Mouse (Mus musculus) bone marrow macrophage, adult 2 months (primary cell): ENCODE results near the gene Ccdc188. TPM values are rescaled to one million over a fixed set of nuclear protein-coding genes. Genes with fewer than 3 reads are reported as not detected.

ENCODE experiments used
- H3K27ac ChIP-seq: 2 replicates; pipeline ENCODE4 v1.5.1; 2012; ENCODE audit warnings: low read depth, low read length; ENCODE audit not compliant: insufficient read depth
- H3K4me1 ChIP-seq: 2 replicates; pipeline ENCODE4 v1.6.1; 2012; ENCODE audit warnings: low read length; ENCODE audit not compliant: control insufficient read depth, insufficient read depth
- H3K4me3 ChIP-seq: 2 replicates; pipeline ENCODE4 v1.5.1; 2012; ENCODE audit warnings: mild to moderate bottlenecking, low read length, moderate library complexity; ENCODE audit not compliant: insufficient read depth
- CTCF ChIP-seq: IDR thresholded peaks from 2 replicates; pipeline ENCODE4 v1.5.1; 2012; ENCODE audit warnings: low read depth, mild to moderate bottlenecking, low read length, moderate library complexity
- POLR2A ChIP-seq: IDR thresholded peaks from 2 replicates; pipeline ENCODE4 v1.6.1; 2012; ENCODE audit warnings: mild to moderate bottlenecking, low read depth, low read length, borderline replicate concordance
- polyA plus RNA-seq: library from polyadenylated mRNA; stranded (reverse); fragments of >200 nt; gene quantifications from 2 replicates; pipeline ENCODE4 v1.2.4, GENCODE M21; 2012; ENCODE audit not compliant: missing spikeins, insufficient read depth, insufficient read length

Ccdc188 gene
- not detected in 2 replicates for polyA plus RNA-seq

GRCm38 (mm10) chr16:18217579-18217978 lies at the start of gene Ccdc188:
Gene Ccdc188, plus strand, starts transcription at chr16:18217879.
- TF ChIP-seq POLR2A (no peak), CTCF (no peak)
- H3K4me1 ChIP-seq, result peaks cover 15% of the 10 kb centered on the region

GRCm38 (mm10) chr16:18169156-18169555 lies 48.5 kb upstream of the Ccdc188 start:
- Histone ChIP-seq H3K27ac (no peak overlapping the region), H3K4me3 (no peak overlapping the region), H3K4me1 (no peaks in the 10 kb centered on the region)
- TF ChIP-seq CTCF (no peak), POLR2A (no peak)

More at GRCm38 (mm10) chr16:18217579-18217978, at the start of gene Ccdc188:
- H3K27ac ChIP-seq, result no peak within 1 kb of the TSS
- no peak within 1 kb of the TSS for H3K4me3 ChIP-seq

GRCm38 (mm10) chr16:18169776-18170175 lies 47.9 kb upstream of the Ccdc188 start:
- TF ChIP-seq CTCF (no peak), POLR2A (no peak)
- Histone ChIP-seq H3K27ac (no peak overlapping the region), H3K4me3 (no peak overlapping the region), H3K4me1 (no peaks in the 10 kb centered on the region)

GRCm38 (mm10) chr16:18172266-18172855 lies 45.3 kb upstream of the Ccdc188 start:
- Histone ChIP-seq H3K4me1 (no peaks in the 10 kb centered on the region), H3K4me3 (no peak overlapping the region)
- TF ChIP-seq CTCF (peak; percentile 98), POLR2A (no peak)

GRCm38 (mm10) chr16:18173231-18173630 lies 44.4 kb upstream of the Ccdc188 start:
- TF ChIP-seq POLR2A (no peak), CTCF (no peak)
- Histone ChIP-seq H3K4me1 (no peaks in the 10 kb centered on the region), H3K4me3 (no peak overlapping the region), H3K27ac (no peak overlapping the region)

More at GRCm38 (mm10) chr16:18172266-18172855, 45.3 kb upstream of the Ccdc188 start:
- no peak overlapping the region for H3K27ac ChIP-seq

- TF ChIP-seq CTCF, result no peak
- no peak for TF ChIP-seq POLR2A
- H3K4me1 ChIP-seq, result no peaks in the 10 kb centered on the region
- no peak overlapping the region for H3K27ac ChIP-seq
- H3K4me3 ChIP-seq, result no peak overlapping the region
These were observed 43.9 kb upstream of the Ccdc188 start for GRCm38 (mm10) chr16:18173788-18174187.

- Histone ChIP-seq H3K27ac (no peak overlapping the region), H3K4me3 (no peak overlapping the region), H3K4me1 (no peaks in the 10 kb centered on the region)
- TF ChIP-seq POLR2A (no peak), CTCF (no peak)
These were observed 41.7 kb upstream of the Ccdc188 start for GRCm38 (mm10) chr16:18175817-18176541.

GRCm38 (mm10) chr16:18176758-18177157 lies 40.9 kb upstream of the Ccdc188 start:
- TF ChIP-seq POLR2A (no peak), CTCF (no peak)
- no peak overlapping the region for H3K4me3 ChIP-seq
- H3K27ac ChIP-seq, result no peak overlapping the region
- no peaks in the 10 kb centered on the region for H3K4me1 ChIP-seq

GRCm38 (mm10) chr16:18179591-18179990 lies 38.1 kb upstream of the Ccdc188 start:
- H3K4me3 ChIP-seq, result no peak overlapping the region
- H3K4me1 ChIP-seq, result no peaks in the 10 kb centered on the region
- H3K27ac ChIP-seq, result no peak overlapping the region
- TF ChIP-seq POLR2A (no peak), CTCF (no peak)

GRCm38 (mm10) chr16:18181398-18181797 lies 36.3 kb upstream of the Ccdc188 start:
- Histone ChIP-seq H3K4me3 (no peak overlapping the region), H3K4me1 (no peaks in the 10 kb centered on the region), H3K27ac (no peak overlapping the region)
- no peak for TF ChIP-seq POLR2A
- no peak for TF ChIP-seq CTCF
